Mouse (Mus musculus) erythroblast, adult 5-6 weeks (primary cell): ENCODE results near the gene Arl4c. TPM values are rescaled to one million over a fixed set of nuclear protein-coding genes. Genes with fewer than 3 reads are reported as not detected.

Experiments
- ATAC-seq: replicated peaks from 2 replicates; pipeline ENCODE4 v1.8.0; 2016; ENCODE audit warnings: moderate number of reproducible peaks, mild to moderate bottlenecking, moderate TSS enrichment, inconsistent platforms; ENCODE audit not compliant: poor library complexity, low FRiP score, severe bottlenecking
- total RNA-seq, 2 experiments: library from RNA; stranded (forward) in 1 of 2; stranded (reverse) in 1 of 2; fragments of 150-400 nt in 1 of 2; fragments of 200-764, 138-1000 nt in 1 of 2; gene quantifications; 2 replicates each; pipeline versions ENCODE4 v1.2.3 to v1.2.4; 2015 to 2017; ENCODE audit warnings: low replicate concordance in 2 of 2

Arl4c gene
- total RNA-seq, 2 experiments from 2014 or later = 0.96 to 1.8 TPM

- no peak for ATAC-seq
These were observed 3.0 kb upstream of the Arl4c start for GRCm38 (mm10) chr1:88705050-88705449.

DNA sequence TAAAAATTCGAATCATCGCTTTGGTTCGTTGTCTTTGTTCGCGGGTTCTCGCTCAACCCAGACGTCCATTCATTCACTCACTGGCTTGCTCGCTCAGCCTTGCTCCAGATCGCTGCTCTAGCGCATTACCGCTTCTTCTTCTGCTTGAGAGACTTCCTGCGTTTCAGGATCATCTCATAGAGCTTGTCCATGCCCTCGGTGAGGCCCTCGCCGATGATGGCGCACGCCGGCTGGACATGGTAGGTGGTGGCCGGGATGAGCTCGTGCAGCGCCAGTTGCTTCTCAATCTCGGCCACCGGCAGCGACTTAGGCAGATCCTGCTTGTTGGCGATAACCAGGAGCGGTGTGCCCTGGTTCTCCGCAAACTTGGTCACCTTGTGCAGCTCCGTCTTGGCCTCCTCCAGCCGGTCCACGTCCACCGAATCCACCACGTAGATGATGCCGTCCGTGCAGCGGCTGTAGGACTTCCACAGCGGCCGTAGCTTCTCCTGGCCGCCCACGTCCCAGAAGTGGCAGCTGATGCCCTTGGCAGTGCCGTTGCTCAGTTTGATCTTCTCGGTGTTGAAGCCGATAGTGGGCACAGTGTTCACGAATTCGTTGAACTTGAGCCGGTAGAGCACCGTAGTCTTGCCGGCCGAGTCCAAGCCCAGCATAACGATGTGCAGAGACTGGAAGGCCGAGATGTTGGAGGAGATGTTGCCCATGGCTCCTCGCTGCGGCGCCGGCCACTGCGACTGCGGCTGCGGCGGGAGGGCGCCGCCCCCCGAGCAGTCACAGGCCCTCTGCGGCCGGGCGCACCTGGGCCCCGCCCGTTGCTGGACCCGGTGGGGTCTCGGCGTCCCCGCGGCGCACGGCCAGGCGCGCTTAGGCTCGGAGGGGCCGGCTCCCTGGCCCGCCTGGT, 810 bp downstream of the Arl4c start:
- no peak for ATAC-seq

GRCm38 (mm10) chr1:88699856-88700791, 1.9 kb downstream of the Arl4c start:
- no peak for ATAC-seq

DNA sequence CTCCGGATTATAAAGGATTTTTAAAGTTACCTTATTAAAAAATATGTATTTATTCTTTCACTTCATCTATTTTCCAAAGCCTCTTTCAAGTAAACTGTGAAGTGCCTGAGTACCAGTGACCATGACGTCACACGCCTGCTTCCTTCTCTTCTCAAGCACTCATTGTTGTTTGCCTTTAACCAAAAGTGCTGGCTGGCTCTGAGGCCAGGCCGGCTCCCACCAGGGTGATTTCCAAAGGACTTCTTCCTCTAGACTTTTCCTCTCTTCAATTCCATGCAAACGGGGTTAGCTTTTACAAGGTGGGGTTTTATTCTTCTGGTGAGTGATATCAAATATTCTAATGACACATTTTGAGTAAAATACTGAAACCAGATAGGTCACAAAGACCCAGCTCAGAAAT, 2.6 kb downstream of the Arl4c start:
- no peak for ATAC-seq

DNA sequence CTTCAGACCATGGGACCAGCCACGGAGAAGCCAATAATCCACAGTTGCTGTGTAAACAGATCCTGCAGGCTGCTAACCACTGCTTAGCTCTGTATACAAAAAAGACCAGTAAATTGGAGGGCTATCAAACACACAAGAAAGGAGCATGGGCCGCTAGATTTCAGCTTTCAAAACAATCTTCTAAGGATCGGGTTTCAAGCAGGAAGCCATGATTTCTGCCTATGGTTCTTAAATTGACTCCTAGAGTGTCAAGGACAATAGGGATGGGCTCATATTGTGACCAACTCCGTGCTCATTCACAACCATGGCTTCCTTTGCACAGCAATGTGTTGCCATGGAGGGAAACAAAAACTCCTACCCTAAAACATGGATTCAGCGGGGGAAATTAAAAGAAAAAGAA, 3.1 kb downstream of the Arl4c start:
- no peak for ATAC-seq

DNA sequence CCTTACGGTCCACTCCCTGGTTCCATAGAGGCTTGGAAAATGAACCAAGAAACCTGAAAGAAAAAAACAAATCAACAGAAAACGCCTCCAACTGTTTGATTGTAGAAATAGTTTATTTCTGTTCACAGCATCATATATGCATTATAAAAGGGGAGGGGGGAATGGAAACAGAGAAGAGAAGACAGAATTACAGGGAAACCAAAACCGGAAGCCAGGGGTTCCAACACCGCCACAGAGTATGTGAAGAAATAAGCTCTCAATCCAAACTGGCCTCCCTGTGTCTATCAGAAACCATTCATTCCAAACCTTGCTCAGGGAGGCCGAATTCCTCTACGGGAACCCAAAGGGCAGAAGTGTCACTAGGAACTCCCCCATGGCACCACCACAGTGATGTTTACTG, 3.9 kb downstream of the Arl4c start:
- ATAC-seq = no peak

- ATAC-seq = no peak
These were observed 5.6 kb downstream of the Arl4c start for GRCm38 (mm10) chr1:88696408-88696807.

DNA sequence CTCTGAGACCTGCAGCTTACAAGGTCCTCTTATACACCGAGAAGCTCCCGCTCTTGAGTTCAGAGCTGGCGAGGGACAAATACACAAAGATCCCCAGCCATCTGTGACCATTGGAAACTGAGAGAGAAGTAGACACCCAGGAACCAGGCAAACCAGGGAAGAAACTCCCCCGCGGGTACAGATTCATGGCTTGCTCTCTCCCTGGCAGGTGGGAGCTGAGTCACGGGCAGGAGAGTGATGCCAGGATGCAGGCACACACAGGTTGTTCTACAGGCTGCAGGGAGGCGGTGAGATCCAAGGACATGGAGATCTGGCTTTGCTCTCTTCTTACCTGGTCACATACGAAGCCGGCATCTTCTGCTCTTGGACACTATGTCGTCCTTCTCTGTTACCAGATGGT, 7.7 kb downstream of the Arl4c start:
- no peak for ATAC-seq

DNA sequence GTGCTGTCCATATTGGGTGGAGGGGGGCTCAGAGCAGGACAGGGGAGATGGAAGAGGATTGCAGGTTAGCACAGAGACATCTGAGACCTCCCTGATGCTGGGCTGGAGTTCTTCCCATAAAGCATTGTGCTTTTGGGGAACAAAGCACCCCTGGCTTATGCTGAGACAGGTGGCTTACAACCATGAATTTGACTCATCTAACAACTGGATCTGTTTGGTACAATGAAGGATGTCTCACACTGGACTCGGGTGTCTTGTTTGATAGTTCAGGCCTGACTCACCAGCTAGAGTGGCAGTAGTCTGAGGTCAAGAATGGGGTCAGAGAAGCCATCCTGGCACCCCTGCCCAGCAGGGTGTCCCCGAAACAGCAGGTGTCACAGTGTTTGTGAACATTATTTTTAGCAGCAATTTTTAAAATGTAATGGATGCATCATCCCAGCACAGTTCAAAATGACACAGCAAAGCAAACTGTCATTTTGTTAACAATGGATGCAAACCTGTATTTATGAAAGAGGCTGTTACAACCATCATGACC, 9.7 kb downstream of the Arl4c start:
- ATAC-seq = no peak

GRCm38 (mm10) chr1:88690601-88691000, 11.4 kb downstream of the Arl4c start:
- no peak for ATAC-seq

DNA sequence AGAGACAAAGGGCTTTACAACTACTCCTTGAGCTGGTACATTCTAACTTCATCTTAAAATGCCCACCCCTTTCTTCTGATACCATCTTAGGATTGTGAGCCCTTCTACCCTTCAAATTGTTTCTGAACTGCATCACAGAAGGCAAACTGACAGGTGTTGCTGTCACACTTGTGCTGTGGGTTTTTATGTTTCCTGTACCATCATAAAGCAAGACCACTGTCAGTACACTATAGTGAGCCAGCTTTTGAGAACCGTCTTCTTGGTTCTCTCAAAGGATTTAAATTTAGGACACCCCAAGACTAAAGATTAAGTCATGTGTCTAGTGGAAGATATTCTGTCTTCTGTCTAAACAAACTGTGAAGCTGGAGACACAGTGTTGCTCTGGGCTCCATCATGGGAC, 17.3 kb downstream of the Arl4c start:
- ATAC-seq = no peak

GRCm38 (mm10) chr1:88681596-88681995, 20.4 kb downstream of the Arl4c start:
- no peak for ATAC-seq

DNA sequence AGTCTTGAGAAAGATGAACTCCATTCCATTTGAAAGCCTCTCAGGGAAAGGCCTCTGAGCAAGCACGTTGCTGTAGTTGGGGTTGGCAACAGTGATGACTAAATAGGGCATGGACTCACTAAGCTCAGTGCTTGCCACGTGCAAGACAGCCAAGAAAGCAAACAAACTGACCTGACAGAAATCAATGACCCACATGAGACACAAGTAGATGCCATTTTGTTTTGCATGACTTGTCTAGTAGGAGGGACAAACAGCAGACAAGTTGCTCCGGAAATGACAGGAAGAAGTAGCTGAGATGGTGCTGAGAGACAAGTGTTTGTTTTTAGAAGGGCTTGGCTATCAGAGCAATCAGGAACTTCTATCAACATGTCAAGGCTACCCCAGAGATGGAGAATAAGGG, 21.2 kb downstream of the Arl4c start:
- no peak for ATAC-seq

GRCm38 (mm10) chr1:88678231-88678739, 23.7 kb downstream of the Arl4c start:
- ATAC-seq = no peak

GRCm38 (mm10) chr1:88670807-88671206, 31.2 kb downstream of the Arl4c start:
- no peak for ATAC-seq

- ATAC-seq = no peak
These were observed 32.9 kb downstream of the Arl4c start for GRCm38 (mm10) chr1:88668846-88669810.

GRCm38 (mm10) chr1:88668353-88668752, 33.7 kb downstream of the Arl4c start:
- ATAC-seq = no peak

DNA sequence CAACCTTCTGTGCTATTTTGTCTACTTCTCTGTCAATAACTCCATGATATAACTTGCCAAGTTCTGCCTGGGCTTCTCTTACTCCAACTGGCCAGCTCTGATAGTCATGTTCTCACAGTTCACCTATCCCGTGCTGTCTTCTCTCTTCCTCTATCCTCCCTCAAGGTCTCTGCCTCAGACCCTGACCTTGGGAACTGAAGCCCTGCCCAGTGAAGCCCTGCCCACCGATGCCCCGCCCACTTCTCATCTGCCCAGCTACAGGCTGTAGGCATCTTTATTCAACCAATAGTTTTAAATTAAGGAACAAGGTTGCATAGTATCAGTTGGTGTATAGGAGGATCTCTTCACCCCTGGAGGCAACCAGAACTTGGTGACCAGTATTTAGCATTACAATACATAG, 37.4 kb downstream of the Arl4c start:
- ATAC-seq = no peak

DNA sequence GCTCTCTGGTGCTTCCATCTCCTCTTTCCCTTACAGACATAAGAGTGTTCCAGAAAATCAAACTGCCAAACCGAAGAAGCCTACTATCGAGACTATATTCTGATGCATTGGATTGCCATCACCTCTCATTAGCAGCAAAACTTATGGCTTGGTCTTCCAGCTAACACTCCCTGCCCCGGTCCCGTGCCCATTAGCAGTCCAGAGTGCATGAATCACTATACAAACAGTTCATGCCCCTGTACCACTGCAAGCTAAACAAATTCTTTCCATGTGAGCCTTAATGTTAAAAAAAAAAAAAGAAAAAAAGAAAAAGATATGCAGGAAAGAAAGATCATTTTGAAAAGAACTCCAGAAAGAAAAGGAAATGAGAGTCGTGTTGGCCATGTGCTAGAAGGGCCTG, 39.3 kb downstream of the Arl4c start:
- no peak for ATAC-seq
